Mouse (Mus musculus): ENCODE results near the gene Sytl1.
A peak's percentile ranks its signal among the peaks of the same experiment; 100 is the strongest.

Sytl1 gene

GRCm38 (mm10) chr4:133247072-133247471 is 15.8 kb downstream of the Sytl1 start:
- DNase-seq (ENCODE audit: low spot score) = no peak

GRCm38 (mm10) chr4:133244289-133244688 is 18.6 kb downstream of the Sytl1 start:
- no peak for DNase-seq (ENCODE audit: low spot score)

- no peak for DNase-seq (ENCODE audit: low spot score)
Measured at GRCm38 (mm10) chr4:133243538-133243937, 19.4 kb downstream of the Sytl1 start.

- no peak for DNase-seq (ENCODE audit: low spot score)
Measured at GRCm38 (mm10) chr4:133242710-133243109, 20.2 kb downstream of the Sytl1 start.

DNA sequence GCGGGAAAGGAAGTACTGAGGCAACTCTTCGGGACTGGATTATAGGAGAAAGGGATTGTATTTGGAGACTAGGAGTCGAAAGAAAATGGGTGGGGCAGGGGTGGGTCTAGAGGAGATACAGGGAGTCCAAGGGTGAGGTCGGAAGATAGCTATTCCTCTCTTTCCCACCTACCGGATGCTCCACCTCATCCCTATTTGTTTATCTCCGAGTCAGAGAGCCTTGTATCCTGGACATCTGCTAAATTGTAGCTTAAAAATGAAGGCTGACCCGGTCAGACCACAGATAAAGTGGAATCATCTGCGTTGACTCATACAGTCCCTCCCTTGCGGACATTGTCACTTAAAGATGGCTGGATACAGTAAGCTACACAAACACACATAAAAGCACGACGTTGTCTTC is 21.0 kb downstream of the Sytl1 start:
- no peak for DNase-seq (ENCODE audit: low spot score)

GRCm38 (mm10) chr4:133240934-133241908 is 21.7 kb downstream of the Sytl1 start:
- peak; percentile 94 for DNase-seq (ENCODE audit: low spot score)

- DNase-seq (ENCODE audit: low spot score) = peak; percentile 90
Measured at GRCm38 (mm10) chr4:133240490-133240921, 22.4 kb downstream of the Sytl1 start, which contains the start of gene Map3k6. TSS of gene Map3k6 (plus strand) at chr4:133240818.

- DNase-seq (ENCODE audit: low spot score) = no peak
Measured at GRCm38 (mm10) chr4:133237911-133238310, 25.0 kb downstream of the Sytl1 start.

- no peak for DNase-seq (ENCODE audit: low spot score)
Measured at GRCm38 (mm10) chr4:133235415-133235814, 27.5 kb downstream of the Sytl1 start.

DNA sequence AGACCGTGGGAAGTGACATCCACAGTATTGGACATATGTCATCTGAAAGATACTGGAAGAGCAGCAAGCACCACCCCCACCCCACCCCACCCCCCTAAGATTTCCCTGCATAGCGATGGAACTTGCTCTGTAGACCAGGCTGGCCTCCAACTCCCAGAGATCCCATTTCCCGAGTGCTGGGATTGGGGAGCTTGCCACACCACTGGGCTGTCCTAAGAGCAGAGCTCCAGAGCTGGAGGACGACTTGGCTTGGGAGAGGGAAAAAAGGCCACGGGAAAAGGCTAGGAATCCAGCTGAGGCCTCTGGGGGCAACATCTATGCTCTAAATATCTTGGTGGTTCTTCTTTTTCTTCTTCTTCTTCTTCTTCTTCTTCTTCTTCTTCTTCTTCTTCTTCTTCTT is 28.1 kb downstream of the Sytl1 start:
- DNase-seq (ENCODE audit: low spot score) = no peak

DNA sequence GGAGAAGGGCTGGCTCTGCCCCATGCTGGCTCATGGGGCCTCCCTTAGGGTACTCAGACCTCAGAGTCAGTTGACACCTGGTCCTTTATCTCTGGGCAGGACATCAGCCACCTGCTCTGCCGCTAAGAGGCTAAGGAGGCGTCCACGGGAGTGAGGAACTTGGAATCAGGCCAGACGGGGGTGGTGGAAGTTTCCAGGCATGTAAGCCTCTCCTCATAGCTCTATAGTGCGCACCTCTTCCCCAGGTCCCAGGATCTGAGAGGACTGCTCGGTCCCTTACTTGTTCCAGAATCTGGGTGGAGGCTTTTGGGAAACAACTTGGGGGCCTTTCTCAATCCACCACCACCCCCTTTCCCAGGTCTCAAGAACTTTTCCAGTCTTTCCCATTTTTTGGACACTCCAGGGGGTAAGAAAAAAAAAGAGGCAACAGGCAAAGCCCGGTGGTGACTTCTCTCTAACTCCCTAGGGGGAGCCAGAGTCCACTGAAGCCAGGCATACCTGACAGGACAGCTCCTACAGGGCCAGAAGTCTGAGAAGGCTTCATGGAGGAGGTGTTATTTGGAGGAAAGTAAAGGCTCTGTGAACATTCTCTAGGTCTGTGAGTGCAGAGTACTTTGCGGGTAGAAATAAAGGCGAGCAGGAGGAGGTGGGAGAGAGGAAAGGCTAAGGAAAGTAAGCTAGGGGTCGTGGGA is 29.5 kb downstream of the Sytl1 start:
- DNase-seq (ENCODE audit: low spot score) = peak; percentile 64

GRCm38 (mm10) chr4:133229582-133229981 is 33.3 kb downstream of the Sytl1 start:
- no peak for DNase-seq (ENCODE audit: low spot score)

- no peak for DNase-seq (ENCODE audit: low spot score)
Measured at GRCm38 (mm10) chr4:133227636-133228035, 35.3 kb downstream of the Sytl1 start.

DNA sequence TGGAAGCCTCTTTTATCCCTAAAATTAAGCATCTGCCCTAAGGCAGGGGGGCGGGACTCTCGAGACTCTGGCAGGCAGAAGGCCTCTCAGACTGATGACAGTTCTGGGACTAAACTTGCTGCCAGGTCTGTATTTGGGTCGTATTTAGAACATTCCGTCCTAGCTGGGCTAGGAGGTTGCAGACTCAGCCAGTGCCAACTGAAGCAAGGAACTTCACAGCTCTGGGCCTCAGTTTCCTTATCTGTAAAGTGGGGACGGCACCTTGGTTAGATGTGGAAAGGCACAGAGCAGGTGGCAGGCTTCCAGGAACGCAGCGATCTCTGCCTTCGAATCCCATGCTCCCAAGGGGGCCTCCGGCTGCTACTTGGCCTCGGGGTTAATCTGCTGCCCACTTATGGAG is 36.8 kb downstream of the Sytl1 start:
- no peak for DNase-seq (ENCODE audit: low spot score)

DNA sequence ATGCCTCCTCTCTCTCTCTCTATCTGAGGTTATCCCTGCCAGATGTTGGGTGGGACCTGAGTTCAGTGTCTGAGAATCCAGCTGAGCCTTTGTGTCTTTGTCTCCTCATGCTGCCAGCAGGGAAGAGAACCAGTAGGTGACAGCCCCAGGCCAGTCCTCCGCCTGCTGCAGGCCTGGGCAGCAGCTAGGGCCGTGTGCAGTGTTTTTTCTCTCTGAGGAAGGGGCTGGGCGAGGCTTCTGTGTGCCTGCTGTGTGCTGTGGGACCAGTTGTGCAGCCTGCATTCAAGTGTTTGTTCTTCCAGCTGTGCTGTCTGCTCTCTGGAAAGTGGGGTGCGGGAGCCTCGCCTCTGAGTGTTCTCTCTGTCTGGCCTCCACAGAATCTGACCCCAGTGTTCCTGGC is 39.0 kb downstream of the Sytl1 start:
- DNase-seq (ENCODE audit: low spot score) = no peak

- DNase-seq (ENCODE audit: low spot score) = no peak
Measured at GRCm38 (mm10) chr4:133221701-133222100, 41.2 kb downstream of the Sytl1 start.

- peak; percentile 58 for DNase-seq (ENCODE audit: low spot score)
Measured at GRCm38 (mm10) chr4:133220656-133221055, 42.3 kb downstream of the Sytl1 start.

DNA sequence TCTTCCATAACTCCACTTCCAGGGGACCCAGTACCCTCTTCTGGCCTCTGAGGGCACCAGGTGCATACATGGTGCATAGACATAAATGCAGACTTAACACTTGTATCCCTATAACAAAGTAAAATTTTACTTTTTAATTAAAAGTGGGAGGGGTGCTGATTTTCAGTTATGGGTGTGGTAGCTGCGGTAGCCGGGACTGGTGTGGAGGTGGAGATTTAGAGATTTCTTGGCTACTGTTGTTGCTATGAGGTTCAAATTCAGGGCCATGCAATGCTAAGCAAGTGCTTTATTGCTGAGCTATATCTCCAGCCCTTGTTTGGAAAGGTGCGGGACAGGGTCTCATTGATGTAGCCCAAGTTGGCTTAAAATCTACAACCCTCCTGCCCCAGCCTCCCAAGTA is 44.2 kb downstream of the Sytl1 start:
- DNase-seq (ENCODE audit: low spot score) = no peak

- peak; percentile 67 for DNase-seq (ENCODE audit: low spot score)
Measured at GRCm38 (mm10) chr4:133217641-133218040, 45.3 kb downstream of the Sytl1 start.

DNA sequence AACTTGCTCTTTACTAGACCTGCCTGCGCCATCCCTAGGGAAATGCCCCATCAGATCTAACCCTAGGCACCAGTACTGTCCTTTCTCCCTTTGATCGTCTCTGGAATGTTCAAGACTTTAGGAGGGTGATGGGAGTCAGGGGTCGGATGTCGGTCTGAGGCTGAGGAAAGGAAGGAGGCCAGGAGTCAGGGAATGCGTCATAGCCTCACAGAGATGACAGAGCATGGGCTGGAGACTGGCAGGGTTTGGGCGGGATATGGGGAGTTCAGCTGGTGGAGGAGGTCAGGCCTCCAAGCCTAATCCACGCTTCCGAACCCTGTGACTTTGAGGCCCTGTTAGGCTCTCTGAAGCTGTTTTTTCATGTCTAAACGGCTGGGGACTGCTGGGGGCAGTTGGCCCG is 49.3 kb downstream of the Sytl1 start:
- DNase-seq (ENCODE audit: low spot score) = no peak

DNA sequence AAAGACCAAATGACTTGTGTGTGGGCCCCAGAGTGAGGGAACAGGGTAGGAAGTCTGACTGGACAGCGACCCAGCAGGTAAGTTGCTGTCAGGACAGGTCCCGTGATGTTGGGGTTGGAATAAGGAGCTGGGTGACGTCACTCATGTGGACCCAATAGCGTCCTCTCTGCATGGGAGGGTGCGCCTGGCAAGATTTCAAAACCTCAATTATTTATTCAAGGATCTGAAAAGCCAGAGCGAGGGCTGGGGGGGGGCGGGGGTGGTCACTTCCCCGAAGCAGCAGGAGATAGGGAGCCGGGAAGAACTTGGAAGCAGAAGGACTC is 49.7 kb downstream of the Sytl1 start:
- DNase-seq (ENCODE audit: low spot score) = peak; percentile 42

- DNase-seq (ENCODE audit: low spot score) = peak; percentile 77
Measured at GRCm38 (mm10) chr4:133212562-133213267, 50.2 kb downstream of the Sytl1 start.

Measured in urinary bladder, postnatal 14 days (tissue).